8 mouse cellular contexts compared by ENCODE assay signal in genomic region chr5:34637591-34638156, GRCm38 (mm10). TPM values are rescaled to one million over a fixed set of nuclear protein-coding genes. Genes with fewer than 3 reads are reported as not detected.
DNase-seq lines count a peak whose midpoint lies in the region; ATAC-seq and TF ChIP-seq lines count a peak whose summit lies in the region.

No protein-coding gene starts in this region.

- peaks cover 5% of the 10 kb centered on the region for H3K4me1 ChIP-seq in liver, adult 2 months (ENCODE audit: control insufficient read depth, insufficient read depth, low read length)
- peaks cover 19% of the 10 kb centered on the region for H3K4me1 ChIP-seq in embryonic facial prominence, embryonic 12.5 days
- peaks cover 13% of the 10 kb centered on the region for H3K4me1 ChIP-seq in intestine, embryonic 15.5 days (replicated peaks)

- H3K36me3 ChIP-seq in liver, adult 2 months (ENCODE audit: control insufficient read depth, insufficient read depth, low read length): peaks cover 14% of the 10 kb centered on the region
- H3K36me3 ChIP-seq in embryonic facial prominence, embryonic 12.5 days: peaks cover 74% of the 10 kb centered on the region
- H3K36me3 ChIP-seq in intestine, embryonic 15.5 days: peaks cover 41% of the 10 kb centered on the region
- peaks cover 17% of the 10 kb centered on the region for H3K36me3 ChIP-seq in myocyte (ENCODE audit: control insufficient read depth, insufficient read depth)

- no peak for TF ChIP-seq POLR2A in liver, adult 2 months (IDR thresholded peaks at IDR 0.05; ENCODE audit: extremely low read depth, insufficient read depth, low read length)
- no peak for TF ChIP-seq POLR2A in myocyte (IDR thresholded peaks at IDR 0.05; ENCODE audit: insufficient read length, low read depth)

- ATAC-seq in embryonic facial prominence, embryonic 12.5 days (ENCODE audit: insufficient number of reproducible peaks, insufficient read depth, low FRiP score, low TSS enrichment): no peak
- ATAC-seq in intestine, embryonic 15.5 days: no peak

- H3K4me3 ChIP-seq in liver, adult 2 months (ENCODE audit: insufficient read depth, low read depth, low read length): no peak overlapping the region
- H3K4me3 ChIP-seq in embryonic facial prominence, embryonic 12.5 days: no peak overlapping the region; the same call in 1 of the 2 replicates
- no peak overlapping the region for H3K4me3 ChIP-seq in intestine, embryonic 15.5 days (replicated peaks)
- H3K4me3 ChIP-seq in myocyte: peak overlapping the region; percentile 63

- H3K27ac ChIP-seq in liver, adult 2 months (replicated peaks; ENCODE audit: insufficient read depth, low read depth, low read length): no peak overlapping the region
- no peak overlapping the region for H3K27ac ChIP-seq in embryonic facial prominence, embryonic 12.5 days
- no peak overlapping the region for H3K27ac ChIP-seq in intestine, embryonic 15.5 days

- H3ac ChIP-seq in myocyte (ENCODE audit: control insufficient read depth, insufficient read length): no peak overlapping the region

- DNase-seq in liver, adult 2 months (ENCODE audit: extremely low read depth, low read depth, low spot score): peak; percentile 62
- DNase-seq in liver: no peak
- DNase-seq in thymus, postnatal 0 days (ENCODE audit: low spot score): no peak
- no peak for DNase-seq in retina, embryonic 14.5 days (ENCODE audit: low spot score)
- DNase-seq in embryo, embryonic 10.5 days (ENCODE audit: low spot score): no peak

- 26% methylated on average over 7 of the region's 7 CpGs for WGBS in liver, adult 2 months
- WGBS in embryonic facial prominence, embryonic 12.5 days: 83% methylated on average over 7 of the region's 7 CpGs
- WGBS in intestine, embryonic 15.5 days: 83% methylated on average over 7 of the region's 7 CpGs

- no peaks in the 10 kb centered on the region for H3K79me2 ChIP-seq in liver, adult 2 months (ENCODE audit: control insufficient read depth, insufficient read depth, low read length)
- H3K79me2 ChIP-seq in myocyte (ENCODE audit: control insufficient read depth, insufficient read depth): no peaks in the 10 kb centered on the region

- TF ChIP-seq CTCF in liver, adult 2 months (IDR thresholded peaks at IDR 0.05; ENCODE audit: low read depth, low read length): no peak

- peak overlapping the region; percentile 69 for H3K4me2 ChIP-seq in embryonic facial prominence, embryonic 12.5 days (replicated peaks)
- peak overlapping the region; percentile 95; the same call in 1 of the 2 replicates for H3K4me2 ChIP-seq in intestine, embryonic 15.5 days (replicated peaks)
- H3K4me2 ChIP-seq in myocyte (ENCODE audit: low read depth): peak overlapping the region; percentile 84

- H3K27me3 ChIP-seq in liver, adult 2 months (ENCODE audit: control insufficient read depth, insufficient read depth, low read length): no peaks in the 10 kb centered on the region
- no peaks in the 10 kb centered on the region for H3K27me3 ChIP-seq in embryonic facial prominence, embryonic 12.5 days
- no peaks in the 10 kb centered on the region for H3K27me3 ChIP-seq in intestine, embryonic 15.5 days (replicated peaks)
- no peaks in the 10 kb centered on the region for H3K27me3 ChIP-seq in myocyte (ENCODE audit: control insufficient read depth, insufficient read depth, insufficient read length)

- H3K9me3 ChIP-seq in embryonic facial prominence, embryonic 12.5 days: no peaks in the 10 kb centered on the region
- H3K9me3 ChIP-seq in intestine, embryonic 15.5 days: no peaks in the 10 kb centered on the region

- no peak overlapping the region for H3K9ac ChIP-seq in liver, adult 2 months (ENCODE audit: low read depth, low read length)
- peak overlapping the region; percentile 64; the same call in 1 of the 2 replicates for H3K9ac ChIP-seq in embryonic facial prominence, embryonic 12.5 days
- H3K9ac ChIP-seq in intestine, embryonic 15.5 days: peak overlapping the region; percentile 80; the same call in 1 of the 2 replicates

TF ChIP-seq in myocyte, 11 proteins besides CTCF, POLR2A, EP300 and RAD21:
- no peak for TF ChIP-seq POLR2AphosphoS2 (IDR thresholded peaks at IDR 0.05; ENCODE audit: insufficient read length, low read depth)
- no peak for TF ChIP-seq REST (IDR thresholded peaks at IDR 0.05; ENCODE audit: insufficient read depth, insufficient read length)
- no peak for TF ChIP-seq SRF (IDR thresholded peaks at IDR 0.05; ENCODE audit: control insufficient read depth, insufficient read length, low read depth)
- TF ChIP-seq CEBPB (IDR thresholded peaks at IDR 0.05; ENCODE audit: insufficient read depth, poor library complexity, severe bottlenecking): no peak
- no peak for TF ChIP-seq TCF3 (IDR thresholded peaks at IDR 0.05; ENCODE audit: insufficient read length, low read depth)
- TF ChIP-seq MYOD1 (IDR thresholded peaks at IDR 0.05; ENCODE audit: control insufficient read depth in 1 of 3, insufficient read length in 2 of 3, low read depth in 2 of 3): no peak
- no peak for TF ChIP-seq USF1 (IDR thresholded peaks at IDR 0.05; ENCODE audit: low read depth)
- no peak for TF ChIP-seq E2F4 (IDR thresholded peaks at IDR 0.05; ENCODE audit: insufficient read depth)
- TF ChIP-seq MAX (IDR thresholded peaks at IDR 0.05; ENCODE audit: low read depth): no peak
- TF ChIP-seq TCF12 (IDR thresholded peaks at IDR 0.05; ENCODE audit: insufficient read depth, poor library complexity, severe bottlenecking): no peak

RNA-seq across cellular contexts. Expression of gene Mfsd10, which starts 0.7 kb away (rescaled TPM):
- 3.9 and 4.6 TPM in 2 replicates for total RNA-seq in liver, adult 2 months (2014; rRNA removed)
- polyA plus RNA-seq in liver, adult 2 months (2012; rRNA removed): 14.2 and 26.6 TPM in 2 replicates
- polyA plus RNA-seq in embryonic facial prominence, embryonic 12.5 days (2016; fragmentation: Nextera tagmentation; extraction: Ambion mirVana): 112 and 121 TPM in 2 replicates
- 108 and 127 TPM in 2 replicates for polyA plus RNA-seq in intestine, embryonic 15.5 days (2015; fragmentation: Nextera tagmentation; extraction: Ambion mirVana)
- polyA plus RNA-seq in myocyte (2012; fragmentation: generic; extraction: Trizol): 41.0 TPM
- polyA plus RNA-seq in thymus, postnatal 0 days (2015; fragmentation: Nextera tagmentation; extraction: Ambion mirVana): 75.2 and 89.4 TPM in 2 replicates

RNA-seq across cellular contexts. Expression of gene Nop14, which starts 22.3 kb away (rescaled TPM):
- total RNA-seq in liver, adult 2 months (2014; rRNA removed): 7.4 and 12.5 TPM in 2 replicates
- polyA plus RNA-seq in liver, adult 2 months (2012; rRNA removed): 4.7 and 5.8 TPM in 2 replicates
- polyA plus RNA-seq in embryonic facial prominence, embryonic 12.5 days (2016; fragmentation: Nextera tagmentation; extraction: Ambion mirVana): 26.8 and 32.8 TPM in 2 replicates
- polyA plus RNA-seq in intestine, embryonic 15.5 days (2015; fragmentation: Nextera tagmentation; extraction: Ambion mirVana): 24.8 and 27.8 TPM in 2 replicates
- 30.4 TPM for polyA plus RNA-seq in myocyte (2012; fragmentation: generic; extraction: Trizol)
- polyA plus RNA-seq in thymus, postnatal 0 days (2015; fragmentation: Nextera tagmentation; extraction: Ambion mirVana): 26.4 and 26.9 TPM in 2 replicates

RNA-seq across cellular contexts. Expression of gene Grk4, which starts 22.5 kb away (rescaled TPM):
- total RNA-seq in liver, adult 2 months (2014; rRNA removed): 0.65 and 1.6 TPM in 2 replicates
- 0.46 and 0.65 TPM in 2 replicates for polyA plus RNA-seq in liver, adult 2 months (2012; rRNA removed)
- 4.8 and 5.2 TPM in 2 replicates for polyA plus RNA-seq in embryonic facial prominence, embryonic 12.5 days (2016; fragmentation: Nextera tagmentation; extraction: Ambion mirVana)
- 2.6 TPM in 2 replicates for polyA plus RNA-seq in intestine, embryonic 15.5 days (2015; fragmentation: Nextera tagmentation; extraction: Ambion mirVana)
- polyA plus RNA-seq in myocyte (2012; fragmentation: generic; extraction: Trizol): 0.34 TPM
- polyA plus RNA-seq in thymus, postnatal 0 days (2015; fragmentation: Nextera tagmentation; extraction: Ambion mirVana): 3.5 and 4.2 TPM in 2 replicates
